Mouse (Mus musculus) mouse embryonic stem cell (cell line): ENCODE data around the gene Wdr19.

Source experiments
- in situ Hi-C, 2 experiments: fragments of 300-500 bp; cut with MboI; formaldehyde crosslinking; loops; 1 replicate in 1 of 2; 3 replicates in 1 of 2; pipeline ENCODE4 v1.14.3; 2019 to 2020; ENCODE audit warnings: low sequenced_read_pairs in 2 of 2, low pct_unique_long_range_greater_than_20kb in 1 of 2, mixed read lengths in 1 of 2; ENCODE audit not compliant: unreplicated experiment in 1 of 2

Wdr19 gene

GRCm38 (mm10) chr5:65199346-65200128 lies at the start of gene Wdr19:
Wdr19 (plus strand) TSS chr5:65199696.
- in situ Hi-C loops: loop anchor here in 1 of 2 experiments (10.0 kb wide), 1 partner anchor 315 kb away; no protein-coding TSS in a partner anchor

- in situ Hi-C loops: no loop called here
Measured at GRCm38 (mm10) chr5:65149706-65150105, 49.8 kb upstream of the Wdr19 start.

GRCm38 (mm10) chr5:65150376-65150955 lies 49.0 kb upstream of the Wdr19 start:
- in situ Hi-C loops: no loop called here

- in situ Hi-C loops: no loop called here
Measured at GRCm38 (mm10) chr5:65151276-65151675, 48.2 kb upstream of the Wdr19 start.

- in situ Hi-C loops: no loop called here
Measured at GRCm38 (mm10) chr5:65151767-65152166, 47.7 kb upstream of the Wdr19 start.

- in situ Hi-C loops: no loop called here
Measured at GRCm38 (mm10) chr5:65154287-65154686, 45.2 kb upstream of the Wdr19 start.

- in situ Hi-C loops: no loop called here
Measured at GRCm38 (mm10) chr5:65156853-65157252, 42.6 kb upstream of the Wdr19 start.

GRCm38 (mm10) chr5:65157412-65158381 lies 41.8 kb upstream of the Wdr19 start:
- in situ Hi-C loops: no loop called here

GRCm38 (mm10) chr5:65158696-65159305 lies 40.7 kb upstream of the Wdr19 start:
- in situ Hi-C loops: no loop called here

- in situ Hi-C loops: no loop called here
Measured at GRCm38 (mm10) chr5:65163001-65163400, 36.5 kb upstream of the Wdr19 start.

GRCm38 (mm10) chr5:65163489-65164092 lies 35.9 kb upstream of the Wdr19 start:
- in situ Hi-C loops: no loop called here

GRCm38 (mm10) chr5:65170206-65170605 lies 29.3 kb upstream of the Wdr19 start:
- in situ Hi-C loops: no loop called here

GRCm38 (mm10) chr5:65175035-65175917 lies 24.2 kb upstream of the Wdr19 start:
- in situ Hi-C loops: no loop called here

GRCm38 (mm10) chr5:65175918-65176484 lies 23.5 kb upstream of the Wdr19 start:
- in situ Hi-C loops: no loop called here

GRCm38 (mm10) chr5:65177026-65177514 lies 22.4 kb upstream of the Wdr19 start:
- in situ Hi-C loops: no loop called here

- in situ Hi-C loops: no loop called here
Measured at GRCm38 (mm10) chr5:65178477-65178876, 21.0 kb upstream of the Wdr19 start.
